15 mouse cellular contexts compared by ENCODE assay signal in the genomic region with DNA sequence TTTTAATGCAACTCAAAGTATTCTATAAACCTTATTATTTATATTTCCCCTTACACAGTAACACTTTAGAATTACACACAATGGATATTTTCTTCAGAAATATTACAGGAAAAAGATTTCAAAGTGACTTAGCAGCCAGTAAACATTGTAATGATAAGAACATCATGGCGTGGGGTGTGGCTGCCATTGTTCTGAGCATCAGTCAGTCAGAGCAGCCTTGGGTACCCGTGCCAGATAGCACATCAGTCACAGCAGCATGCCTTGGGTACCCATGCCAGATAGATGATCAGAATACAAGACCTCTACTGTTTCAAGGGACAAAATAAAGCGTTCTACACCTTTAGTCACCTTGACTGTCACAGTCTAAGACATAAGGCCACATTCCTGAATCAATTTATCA.
"Had no signal": no experiment of that assay in that cellular context is flagged by ENCODE, and none has a peak within 500 bp of the region (broad histone marks: within the 10 kb centered on the region; RNA-seq: fewer than 3 reads in every experiment).

No protein-coding gene starts in this region.

- H3K9ac ChIP-seq: limb, embryonic 13.5 days; liver, embryonic 15.5 days; lung, embryonic 15.5 days; midbrain, embryonic 13.5 days had no signal

- H3K9me3 ChIP-seq: limb, embryonic 13.5 days; liver, embryonic 15.5 days; lung, embryonic 15.5 days; midbrain, embryonic 13.5 days had no signal

- H3K36me3 ChIP-seq: liver, embryonic 15.5 days; lung, embryonic 15.5 days; midbrain, embryonic 13.5 days had no signal

- ATAC-seq: intestine, postnatal 0 days; midbrain, embryonic 13.5 days had no signal

- DNase-seq: kidney, adult 9 months; kidney, postnatal 4 days; left cerebral cortex, postnatal 4 days; right cerebral cortex, adult 18-20 months; right cerebral cortex, postnatal 4 days; spleen, adult 18-20 months; thymus, adult 18-20 months; thymus, postnatal 14 days had no signal

- H3K27me3 ChIP-seq: limb, embryonic 13.5 days; liver, embryonic 15.5 days; lung, embryonic 15.5 days; midbrain, embryonic 13.5 days had no signal

- H3K4me3 ChIP-seq: layer of hippocampus, adult 2 months; limb, embryonic 13.5 days; liver, embryonic 15.5 days; lung, embryonic 15.5 days; midbrain, embryonic 13.5 days had no signal

- H3K27ac ChIP-seq: kidney, postnatal 0 days; limb, embryonic 13.5 days; liver, embryonic 15.5 days; lung, embryonic 15.5 days; midbrain, embryonic 13.5 days had no signal

- H3K4me2 ChIP-seq: limb, embryonic 13.5 days; liver, embryonic 15.5 days; lung, embryonic 15.5 days; midbrain, embryonic 13.5 days had no signal
